Mouse (Mus musculus) natural killer cell, adult 2 months (primary cell): ENCODE measurements at regions not wholly inside any gene's neighbourhood (a gene's known extent, or its start where the extent isn't known, plus 50 kb on each side); places are given as distances from the start of the nearest gene placed in this dataset.

Experiments
- DNase-seq, 2 experiments: peaks; one replicate each; pipeline ENCODE4 v3.0.0; 2022; ENCODE audit warnings: low spot score in 2 of 2

GRCm38 (mm10) chr10:111824820-111825219 lies 147.6 kb upstream of the Krr1 start:
- DNase-seq, result no peak

GRCm38 (mm10) chr10:111826033-111826754 lies 146.3 kb upstream of the Krr1 start:
- DNase-seq, result no peak

DNA sequence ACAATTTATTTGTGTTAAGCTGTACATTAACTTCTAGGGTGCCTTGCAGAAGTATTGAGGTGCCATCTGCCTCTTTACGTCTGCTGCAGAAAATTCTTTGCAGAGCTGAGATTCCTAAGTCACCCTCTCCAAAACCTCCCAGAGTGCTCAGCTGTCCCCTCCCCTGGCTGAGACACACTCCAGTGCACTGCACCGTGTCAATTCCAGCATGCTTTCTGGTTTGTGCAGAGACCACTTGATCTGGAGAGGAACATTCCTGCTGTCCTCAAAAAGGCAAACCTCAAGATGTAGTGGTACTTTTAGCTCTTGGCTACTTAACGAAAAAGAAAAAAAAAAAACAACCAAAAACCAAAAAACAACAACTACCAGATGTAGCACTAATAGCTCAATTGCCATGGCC lies 145.2 kb upstream of the Krr1 start:
- DNase-seq, result no peak

DNA sequence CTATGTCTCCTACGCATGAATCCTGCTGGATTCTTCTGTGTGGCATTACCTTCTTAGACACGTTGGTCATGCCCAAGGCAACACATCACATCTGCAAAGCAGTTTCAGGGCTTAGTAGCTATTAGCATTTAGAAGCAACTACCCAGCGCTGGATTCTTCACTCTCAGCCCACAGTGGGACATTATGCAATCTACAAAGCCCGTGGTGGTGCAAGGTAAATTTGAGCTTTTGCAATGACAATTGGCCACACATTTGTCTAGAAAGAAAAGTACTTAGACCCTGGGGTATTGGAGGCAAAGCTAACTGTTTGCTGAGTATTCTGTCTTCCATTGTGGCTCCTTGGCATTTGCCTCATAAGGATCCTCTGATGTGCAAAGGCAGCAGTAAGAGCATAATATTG lies 144.5 kb upstream of the Krr1 start:
- DNase-seq, result no peak

DNA sequence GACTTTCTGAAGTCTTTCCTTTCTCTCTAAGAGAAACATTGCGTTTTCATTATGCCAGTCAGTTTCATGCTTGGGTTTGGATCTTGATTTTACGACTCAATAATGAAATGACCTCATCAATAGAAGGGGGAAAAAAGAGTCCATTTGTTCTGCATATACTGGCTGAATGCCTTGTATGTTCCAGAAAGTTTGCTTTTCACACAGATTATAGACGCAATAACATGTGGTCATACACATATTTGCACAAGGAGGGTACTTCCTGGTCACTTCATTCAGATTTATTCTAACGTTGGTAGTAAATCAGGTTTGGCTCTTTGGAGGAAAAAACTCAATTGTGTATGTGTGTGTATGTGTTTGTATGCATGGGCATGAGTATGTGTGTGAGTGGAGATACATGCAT lies 143.9 kb upstream of the Krr1 start:
- no peak for DNase-seq

DNA sequence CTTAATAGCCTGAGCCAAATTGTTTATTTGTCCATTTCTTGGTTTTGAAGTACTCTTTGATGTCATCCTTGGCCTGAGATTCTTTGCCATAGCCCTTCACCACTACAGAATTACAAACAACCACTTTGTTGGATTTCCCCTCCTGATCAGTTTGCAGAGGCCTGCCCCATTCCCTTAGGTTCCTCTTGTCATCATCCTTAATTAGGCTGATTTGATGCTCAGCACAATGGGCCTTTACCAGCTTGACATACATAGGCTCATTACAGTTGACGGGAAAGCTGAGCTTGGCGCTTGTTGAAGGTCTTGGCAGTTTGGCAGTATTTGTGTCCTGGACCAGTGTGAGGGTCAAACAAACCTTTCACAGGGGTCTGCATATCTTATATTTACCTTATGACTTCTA lies 143.2 kb upstream of the Krr1 start:
- no peak for DNase-seq

GRCm38 (mm10) chr10:111831105-111831504 lies 141.4 kb upstream of the Krr1 start:
- DNase-seq, result no peak

GRCm38 (mm10) chr10:111833611-111834010 lies 138.9 kb upstream of the Krr1 start:
- DNase-seq, result no peak

GRCm38 (mm10) chr10:111834280-111834679 lies 138.2 kb upstream of the Krr1 start:
- DNase-seq, result no peak

- DNase-seq, result no peak
These were observed 137.3 kb upstream of the Krr1 start for GRCm38 (mm10) chr10:111834925-111835823.

DNA sequence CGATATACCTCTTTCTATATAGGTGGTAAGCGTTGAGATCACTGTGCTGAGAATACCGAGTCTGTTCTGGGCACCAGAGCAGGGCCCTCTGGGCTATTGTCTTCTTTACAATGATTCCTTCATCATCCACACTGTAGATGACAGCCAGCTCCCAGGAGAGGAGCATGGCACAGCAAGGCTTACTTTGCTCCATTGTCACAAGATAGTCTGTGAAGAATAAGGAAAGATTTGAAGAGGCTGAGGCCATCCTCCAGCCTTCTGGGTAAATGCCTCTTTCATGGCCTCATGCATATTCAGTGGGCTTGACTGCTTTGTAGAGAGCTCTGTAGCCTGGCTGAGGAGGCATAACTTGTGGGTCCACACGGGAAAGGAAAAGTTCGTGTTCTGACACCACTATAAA lies 136.3 kb upstream of the Krr1 start:
- no peak for DNase-seq

- no peak for DNase-seq
These were observed 135.7 kb upstream of the Krr1 start for GRCm38 (mm10) chr10:111836802-111837201.

- no peak for DNase-seq
These were observed 130.1 kb upstream of the Krr1 start for GRCm38 (mm10) chr10:111842321-111842775.

GRCm38 (mm10) chr10:111842896-111843295 lies 129.6 kb upstream of the Krr1 start:
- DNase-seq, result no peak

DNA sequence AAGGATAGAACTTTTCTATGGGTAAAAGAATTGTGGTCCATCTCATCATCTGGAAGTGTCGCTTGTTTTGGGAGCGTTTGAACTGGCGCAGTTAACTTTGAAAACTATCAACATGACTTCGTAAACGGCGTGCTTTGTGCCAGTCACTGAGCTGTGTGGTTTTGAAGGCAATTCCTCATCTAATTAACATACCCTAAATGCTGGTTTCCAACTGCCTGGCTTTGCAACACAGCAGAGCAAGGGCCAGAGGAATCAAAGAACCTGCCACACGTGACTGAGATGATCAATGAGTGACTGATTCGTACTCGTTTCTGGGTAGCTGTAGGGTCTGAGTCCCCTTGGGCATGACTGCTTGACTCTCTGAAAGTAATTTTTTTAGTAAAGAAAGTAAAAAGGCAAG lies 129.2 kb upstream of the Krr1 start:
- no peak for DNase-seq

DNA sequence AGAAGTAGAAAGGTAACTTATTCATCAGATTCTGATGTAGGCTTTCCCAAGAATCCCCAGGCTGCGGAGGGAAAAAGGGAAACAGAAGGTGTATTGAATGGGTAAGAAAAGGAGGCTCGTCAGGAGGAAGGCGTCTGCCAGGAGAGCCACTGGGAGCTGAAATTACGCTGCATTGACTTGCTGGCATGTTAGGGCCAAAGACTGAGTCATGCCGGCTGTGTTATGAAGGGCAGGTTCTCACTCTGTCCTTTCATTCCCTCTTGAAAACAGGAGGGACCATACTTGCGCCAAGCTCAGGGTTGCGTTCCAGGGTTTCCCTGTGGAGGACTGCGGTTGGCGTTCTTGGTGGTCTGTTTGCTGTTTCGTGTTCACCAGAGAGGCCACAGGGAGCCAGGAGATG lies 128.3 kb upstream of the Krr1 start:
- no peak for DNase-seq

GRCm38 (mm10) chr10:111845946-111846345 lies 126.5 kb upstream of the Krr1 start:
- no peak for DNase-seq

DNA sequence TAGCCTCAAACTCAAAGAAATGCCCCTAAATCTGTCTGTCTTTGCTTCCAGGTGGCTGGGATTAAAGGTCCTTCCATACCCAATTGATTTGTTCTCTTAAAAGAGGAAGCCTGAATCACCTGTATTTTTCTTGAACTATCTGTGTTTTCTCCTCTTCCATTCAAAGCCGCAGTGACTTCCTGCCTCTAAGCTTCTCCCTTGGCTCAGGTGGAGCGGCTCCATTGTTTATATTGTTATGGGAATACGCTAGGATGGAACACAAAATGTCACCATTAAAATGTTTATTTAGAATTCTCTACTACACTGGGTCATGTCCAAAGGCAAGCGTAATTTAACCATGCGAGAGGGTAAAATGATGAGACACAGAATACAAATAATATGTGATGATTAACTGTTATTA lies 118.2 kb upstream of the Krr1 start:
- DNase-seq, result no peak

- no peak for DNase-seq
These were observed 117.0 kb upstream of the Krr1 start for GRCm38 (mm10) chr10:111855496-111855895.

- DNase-seq, result no peak
These were observed 114.1 kb upstream of the Krr1 start for GRCm38 (mm10) chr10:111858403-111858802.

DNA sequence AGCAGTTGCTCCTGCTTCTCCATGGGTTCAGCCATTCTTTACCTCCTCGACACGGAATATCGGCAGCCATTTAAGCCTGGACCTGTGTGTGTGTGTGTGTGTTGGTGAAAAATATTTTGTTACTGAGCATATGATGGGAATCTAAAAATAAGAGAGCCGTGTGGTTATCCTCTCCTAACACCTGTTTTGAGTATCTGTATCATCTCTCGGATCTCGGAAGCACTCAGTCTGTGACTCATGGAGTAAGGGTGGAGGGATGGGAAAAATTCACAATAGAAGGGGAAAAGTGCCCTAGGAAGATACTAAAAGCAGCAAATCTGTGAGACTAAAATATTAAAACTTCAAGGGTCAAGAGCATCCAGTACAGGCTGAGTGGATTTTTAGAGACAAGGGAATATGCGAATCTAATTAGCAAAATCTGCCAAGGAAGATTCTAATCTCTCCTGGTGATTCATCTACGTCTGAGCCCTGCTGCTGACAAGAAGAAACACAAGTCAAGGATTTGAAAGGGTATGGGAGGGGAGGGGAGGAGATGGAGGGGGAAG lies 107.1 kb upstream of the Krr1 start:
- DNase-seq, result no peak

GRCm38 (mm10) chr10:111867102-111867501 lies 105.4 kb upstream of the Krr1 start:
- DNase-seq, result no peak

GRCm38 (mm10) chr10:111867538-111867937 lies 104.9 kb upstream of the Krr1 start:
- DNase-seq, result no peak
